Mouse (Mus musculus) limb, embryonic 15.5 days (tissue): ENCODE results near the gene Gna13. TPM values are rescaled to one million over a fixed set of nuclear protein-coding genes. Genes with fewer than 3 reads are reported as not detected.

Experiments used
- ATAC-seq: fragments of 200-750 bp; cut with Nextera tagmentation; 2 replicates; pipeline ENCODE4 v1.8.0; 2017; ENCODE audit warnings: low read depth, moderate TSS enrichment; ENCODE audit not compliant: insufficient number of reproducible peaks, low FRiP score, low TSS enrichment
- H3K27ac ChIP-seq: fragments of 300-500 bp; sonication (generic); 2 replicates; pipeline ENCODE4 v1.5.1; 2015; ENCODE audit warnings: moderate library complexity, mild to moderate bottlenecking, inconsistent platforms
- H3K27me3 ChIP-seq: fragments of 300-500 bp; sonication (generic); 2 replicates; pipeline ENCODE4 v1.6.1; 2015; ENCODE audit warnings: inconsistent platforms
- H3K36me3 ChIP-seq: fragments of 300-500 bp; sonication (generic); 2 replicates; pipeline ENCODE4 v1.6.1; 2015; ENCODE audit warnings: inconsistent platforms
- H3K4me1 ChIP-seq: fragments of 300-500 bp; sonication (generic); 2 replicates; pipeline ENCODE4 v1.6.1; 2015; ENCODE audit warnings: inconsistent platforms
- H3K4me2 ChIP-seq: fragments of 300-500 bp; sonication (generic); 2 replicates; pipeline ENCODE4 v1.6.1; 2015; ENCODE audit warnings: mild to moderate bottlenecking, inconsistent platforms
- H3K4me3 ChIP-seq: fragments of 300-500 bp; sonication (generic); 2 replicates; pipeline ENCODE4 v1.5.1; 2015; ENCODE audit warnings: mild to moderate bottlenecking, inconsistent platforms
- H3K9ac ChIP-seq: fragments of 300-500 bp; sonication (generic); 2 replicates; pipeline ENCODE4 v1.6.1; 2015; ENCODE audit warnings: inconsistent platforms
- H3K9me3 ChIP-seq: fragments of 300-500 bp; sonication (generic); 2 replicates; pipeline ENCODE4 v1.6.1; 2016; ENCODE audit warnings: inconsistent platforms
- WGBS: fragments of 180-500 bp; shearing (Covaris S2); methylation state at CpG from one replicate; pipeline ENCODE4 v1.1.7; 2015; 5-methylcytosine and 5-hydroxymethylcytosine counted together
- polyA plus RNA-seq: library from polyadenylated mRNA; unstranded; fragments of >200 nt; fragmentation: Nextera tagmentation; extraction: Ambion mirVana; gene quantifications from 2 replicates; pipeline ENCODE4 v1.2.1, GENCODE M21; 2015

Gna13 gene
- polyA plus RNA-seq, 1 experiment from 2014 or later = 23.7 TPM

DNA sequence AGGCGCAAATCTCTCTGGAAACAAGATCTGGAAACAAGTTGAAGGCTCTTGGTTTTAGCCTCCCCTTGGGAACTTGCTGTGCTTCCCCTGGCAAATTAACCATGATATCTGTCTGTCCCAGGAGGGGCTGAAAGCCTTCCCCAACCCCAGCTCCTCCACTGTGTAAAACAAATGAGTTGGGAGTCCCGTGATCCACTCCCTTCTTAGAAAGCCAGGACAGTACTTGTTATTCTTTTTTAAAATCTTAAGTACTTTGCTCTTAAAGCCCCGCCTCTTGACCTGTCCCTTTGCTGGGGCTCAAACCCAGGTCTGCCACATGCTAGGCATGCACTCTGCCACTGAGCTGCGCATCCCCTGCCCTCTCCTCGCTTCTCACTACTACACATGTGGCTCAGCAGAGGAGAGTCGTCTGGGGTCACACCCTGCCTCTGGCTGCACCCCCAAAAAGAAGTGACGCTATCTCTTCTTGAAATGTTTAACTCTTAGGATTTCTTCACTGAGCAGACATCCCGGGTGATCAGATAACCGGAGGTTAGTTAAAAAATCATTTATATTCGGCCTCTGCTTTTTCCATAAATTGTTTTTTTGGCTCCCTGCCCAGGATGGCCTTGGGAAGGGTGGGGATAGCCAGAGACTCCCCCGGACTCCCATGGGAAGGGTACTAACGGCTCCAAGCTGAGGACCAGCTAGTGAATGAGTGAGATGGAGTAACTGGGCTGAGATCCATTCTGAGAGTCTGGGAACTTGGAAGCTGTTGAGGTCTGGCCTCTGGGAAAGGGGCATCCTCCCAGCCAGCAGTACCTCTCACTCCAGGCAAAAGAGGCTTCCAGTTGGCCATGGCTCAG lies 9.0 kb upstream of the Gna13 start:
- Histone ChIP-seq H3K9me3 (no peaks in the 10 kb centered on the region), H3K27me3 (no peaks in the 10 kb centered on the region), H3K27ac (no peak overlapping the region), H3K36me3 (no peaks in the 10 kb centered on the region), H3K4me2 (no peak overlapping the region), H3K4me1 (peaks cover 8% of the 10 kb centered on the region; the same call in 1 of the 2 replicates), H3K9ac (no peak overlapping the region), H3K4me3 (no peak overlapping the region)
- no peak for ATAC-seq
- WGBS = 50% methylated on average over 12 of the region's 12 CpGs

DNA sequence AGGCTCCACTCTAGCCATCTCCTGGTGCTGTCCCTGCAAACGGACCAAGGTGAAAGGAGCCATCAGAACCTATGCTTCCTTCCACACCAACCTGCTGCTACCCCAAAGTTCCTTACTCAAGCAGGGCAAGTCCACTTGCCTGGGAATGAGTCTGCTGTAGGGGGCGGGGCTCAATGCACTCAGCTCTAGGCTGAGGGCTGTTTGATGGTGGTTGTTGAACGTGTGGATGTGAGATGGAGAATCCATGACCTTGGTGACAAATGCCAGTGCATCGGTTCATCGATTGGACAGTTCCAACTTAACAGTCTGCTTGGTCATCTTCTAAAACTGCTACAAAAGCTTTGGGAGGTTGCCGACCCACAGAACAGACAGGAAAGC lies 8.4 kb upstream of the Gna13 start:
- no peak for ATAC-seq
- peaks cover 8% of the 10 kb centered on the region; the same call in 1 of the 2 replicates for H3K4me1 ChIP-seq
- WGBS = 81% methylated on average over 6 of the region's 6 CpGs

DNA sequence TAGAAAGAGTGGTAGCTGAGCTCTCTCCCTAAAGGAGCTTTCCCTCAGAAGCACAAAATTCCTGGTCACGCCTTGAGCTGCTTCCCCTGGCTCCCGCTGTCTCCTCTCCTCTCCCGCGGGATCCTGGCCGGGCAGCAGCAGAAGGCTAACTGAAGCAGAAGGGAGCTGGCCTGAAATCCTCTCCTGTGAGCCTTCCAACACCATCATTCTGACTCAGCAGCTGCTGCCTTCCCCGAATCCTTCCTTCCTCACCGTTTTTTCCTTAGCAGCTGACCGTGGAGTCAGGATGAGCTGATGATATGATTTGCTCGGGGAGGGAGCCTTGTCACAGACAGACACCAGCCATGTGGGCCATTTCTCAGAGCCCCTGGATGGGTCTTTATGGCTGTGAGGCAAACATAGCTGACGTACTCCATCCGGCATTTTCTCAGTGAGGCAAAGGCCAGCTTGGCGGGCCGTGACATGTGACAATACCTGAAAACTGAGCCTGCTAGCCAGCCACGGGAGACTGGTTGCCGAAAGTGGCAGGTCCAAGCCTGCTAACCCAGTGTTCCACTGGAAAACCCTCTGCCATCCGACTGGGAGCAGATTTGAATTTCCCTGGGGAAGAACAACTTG lies 6.8 kb upstream of the Gna13 start:
- H3K36me3 ChIP-seq = no peaks in the 10 kb centered on the region
- H3K27ac ChIP-seq = no peak overlapping the region
- H3K4me1 ChIP-seq = peaks cover 8% of the 10 kb centered on the region; the same call in 1 of the 2 replicates
- 63% methylated on average over 16 of the region's 16 CpGs for WGBS
- H3K4me2 ChIP-seq = no peak overlapping the region
- no peaks in the 10 kb centered on the region for H3K9me3 ChIP-seq
- ATAC-seq = no peak
- H3K9ac ChIP-seq = no peak overlapping the region
- 0 out of 2 replicates have a peak, but pooled peaks cover 4% of the 10 kb centered on the region for H3K27me3 ChIP-seq
- no peak overlapping the region for H3K4me3 ChIP-seq

More for the DNA sequence above, 8.4 kb upstream of the Gna13 start:
- H3K36me3 ChIP-seq = no peaks in the 10 kb centered on the region
- H3K9me3 ChIP-seq = no peaks in the 10 kb centered on the region
- H3K27ac ChIP-seq = no peak overlapping the region
- H3K4me2 ChIP-seq = no peak overlapping the region
- H3K9ac ChIP-seq = no peak overlapping the region
- no peak overlapping the region for H3K4me3 ChIP-seq
- H3K27me3 ChIP-seq = no peaks in the 10 kb centered on the region

DNA sequence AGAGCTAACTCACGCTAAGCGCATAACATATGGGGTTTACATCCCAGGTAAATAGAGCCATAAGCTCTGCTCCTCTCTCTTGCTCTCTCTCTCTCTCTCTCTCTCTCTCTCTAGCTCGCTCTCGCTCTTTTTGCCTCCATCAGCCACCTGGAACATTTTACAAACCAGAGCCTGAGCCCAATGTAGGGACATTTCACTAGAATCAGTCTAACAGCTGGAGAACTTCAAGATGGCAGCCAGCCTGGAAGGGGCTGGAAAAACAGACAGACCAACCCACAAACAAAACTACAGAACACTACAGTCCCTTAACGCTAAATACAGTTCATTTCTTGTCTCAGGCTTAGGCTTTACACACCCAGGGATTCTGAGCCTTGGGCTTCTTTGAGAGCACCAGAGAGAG lies 5.5 kb upstream of the Gna13 start:
- Histone ChIP-seq H3K9ac (no peak overlapping the region), H3K36me3 (no peaks in the 10 kb centered on the region), H3K4me2 (no peak overlapping the region), H3K27ac (no peak overlapping the region), H3K9me3 (no peaks in the 10 kb centered on the region), H3K4me1 (peaks cover 17% of the 10 kb centered on the region), H3K27me3 (0 out of 2 replicates have a peak, but pooled peaks cover 4% of the 10 kb centered on the region), H3K4me3 (no peak overlapping the region)
- no peak for ATAC-seq
- WGBS = 72% methylated on average over 5 of the region's 5 CpGs

DNA sequence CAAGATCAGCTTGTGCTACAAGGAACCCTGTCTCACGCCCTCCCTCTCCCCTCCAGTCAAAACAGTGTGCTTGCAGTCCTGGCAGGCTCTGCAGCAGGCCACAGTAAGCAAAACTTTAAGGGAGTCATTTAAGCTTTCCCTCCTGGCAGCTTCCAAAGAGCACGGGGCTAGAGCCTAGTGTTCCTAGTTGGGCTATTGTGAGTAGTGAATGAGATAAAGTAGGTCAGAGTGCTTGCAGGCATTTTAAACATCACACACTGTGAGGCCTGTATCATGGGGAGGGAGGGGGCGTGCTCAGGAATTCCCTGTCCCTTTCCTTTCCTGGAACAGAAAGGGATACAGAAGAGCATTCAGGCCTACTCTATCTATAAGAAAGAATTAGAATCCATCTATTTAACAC lies 4.1 kb upstream of the Gna13 start:
- Histone ChIP-seq H3K27ac (no peak overlapping the region), H3K4me2 (no peak overlapping the region), H3K4me3 (no peak overlapping the region), H3K9me3 (no peaks in the 10 kb centered on the region), H3K4me1 (peaks cover 14% of the 10 kb centered on the region), H3K9ac (no peak overlapping the region), H3K36me3 (no peaks in the 10 kb centered on the region), H3K27me3 (0 out of 2 replicates have a peak, but pooled peaks cover 4% of the 10 kb centered on the region)
- whole genome bisulfite sequencing = 48% methylated on average over 3 of the region's 3 CpGs
- ATAC-seq = no peak

GRCm38 (mm10) chr11:109359043-109359752 lies 3.4 kb upstream of the Gna13 start:
- peaks cover 10% of the 10 kb centered on the region for H3K4me1 ChIP-seq
- no peak for ATAC-seq
- H3K36me3 ChIP-seq = no peaks in the 10 kb centered on the region
- H3K4me3 ChIP-seq = no peak overlapping the region
- WGBS = 55% methylated on average over 13 of the region's 13 CpGs
- no peak overlapping the region for H3K9ac ChIP-seq
- no peak overlapping the region for H3K4me2 ChIP-seq
- no peaks in the 10 kb centered on the region for H3K9me3 ChIP-seq
- H3K27ac ChIP-seq = no peak overlapping the region
- 0 out of 2 replicates have a peak, but pooled peaks cover 4% of the 10 kb centered on the region for H3K27me3 ChIP-seq

DNA sequence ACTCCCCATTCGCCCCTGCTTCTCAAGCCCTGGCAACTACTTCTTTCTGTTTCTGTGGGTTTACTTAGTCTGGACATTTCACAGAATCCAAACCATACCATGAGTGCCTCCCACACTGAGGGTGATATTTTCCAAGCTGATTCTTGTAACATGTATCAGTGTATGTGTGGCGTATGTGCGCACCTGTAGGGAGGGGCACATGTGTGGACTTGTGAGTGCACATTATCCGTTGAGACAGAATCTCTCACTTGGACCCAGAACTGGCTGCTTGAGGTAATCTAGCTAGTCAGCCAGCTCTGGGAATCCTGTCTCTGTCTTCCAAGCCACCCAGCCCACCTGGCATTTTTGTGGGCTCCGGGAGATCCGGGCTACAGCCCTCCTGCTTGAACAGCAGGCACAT lies 2.5 kb upstream of the Gna13 start:
- no peak overlapping the region for H3K9ac ChIP-seq
- peak overlapping the region; percentile 1; the same call in 1 of the 2 replicates for H3K4me3 ChIP-seq
- 0 out of 2 replicates have a peak, but pooled peaks cover 4% of the 10 kb centered on the region for H3K27me3 ChIP-seq
- peak overlapping the region; percentile 55 for H3K27ac ChIP-seq
- H3K4me2 ChIP-seq = 0 out of 2 replicates have a peak overlapping the region, but pooled peaks have one; percentile 15
- WGBS = 64% methylated on average over 6 of the region's 6 CpGs
- H3K36me3 ChIP-seq = no peaks in the 10 kb centered on the region
- H3K9me3 ChIP-seq = no peaks in the 10 kb centered on the region
- no peak for ATAC-seq
- H3K4me1 ChIP-seq = peaks cover 19% of the 10 kb centered on the region

DNA sequence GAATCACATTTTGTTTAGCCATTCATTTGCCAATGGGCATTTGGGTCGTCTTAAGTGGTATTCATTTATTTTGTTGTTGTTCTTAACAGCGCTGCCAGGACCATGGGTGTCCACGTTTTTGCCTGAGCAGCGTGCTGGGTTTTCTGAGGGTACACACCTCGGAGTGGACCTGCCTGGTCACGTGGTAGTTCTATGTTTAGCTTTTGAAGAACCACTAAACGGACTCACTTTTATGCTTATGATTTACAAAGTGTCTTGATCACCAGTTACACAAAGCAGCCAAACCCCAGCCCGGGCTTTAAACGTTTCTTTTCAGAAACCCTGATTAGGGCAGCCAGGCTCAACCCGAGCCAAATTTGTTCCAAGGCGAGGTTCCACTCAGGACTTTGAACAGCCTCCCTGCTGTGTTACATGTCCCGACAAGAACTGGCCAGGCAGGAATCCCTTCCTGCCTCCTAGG lies 2.0 kb upstream of the Gna13 start:
- Histone ChIP-seq H3K27me3 (0 out of 2 replicates have a peak, but pooled peaks cover 4% of the 10 kb centered on the region), H3K27ac (peak overlapping the region; percentile 55), H3K9ac (no peak overlapping the region), H3K4me2 (0 out of 2 replicates have a peak overlapping the region, but pooled peaks have one; percentile 15), H3K9me3 (no peaks in the 10 kb centered on the region), H3K4me1 (peaks cover 23% of the 10 kb centered on the region), H3K36me3 (peaks cover 1% of the 10 kb centered on the region), H3K4me3 (peak overlapping the region; percentile 1; the same call in 1 of the 2 replicates)
- no peak for ATAC-seq
- WGBS = 41% methylated on average over 12 of the region's 12 CpGs

DNA sequence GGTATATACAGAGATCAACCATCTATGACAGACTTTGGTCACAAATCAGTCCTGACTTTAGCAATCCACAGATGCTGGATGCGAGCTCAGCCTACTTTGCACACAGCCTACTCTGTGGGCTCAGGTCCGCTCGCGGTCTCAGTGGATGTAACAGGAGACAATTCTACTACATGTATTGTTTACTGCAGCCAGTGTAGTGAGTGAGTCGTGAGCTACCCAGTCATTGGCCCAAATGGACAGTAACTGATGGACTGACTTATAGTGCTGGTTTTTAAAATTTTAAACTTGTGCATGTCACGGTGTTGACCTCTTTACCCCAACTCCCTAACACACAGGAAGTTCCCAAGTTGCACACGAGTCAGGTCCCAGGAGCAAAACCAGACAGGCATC lies 1.4 kb upstream of the Gna13 start:
- H3K9ac ChIP-seq = no peak overlapping the region
- H3K36me3 ChIP-seq = peaks cover 7% of the 10 kb centered on the region
- H3K4me1 ChIP-seq = peaks cover 23% of the 10 kb centered on the region
- no peaks in the 10 kb centered on the region for H3K9me3 ChIP-seq
- no peak overlapping the region for H3K4me2 ChIP-seq
- 0 out of 2 replicates have a peak, but pooled peaks cover 4% of the 10 kb centered on the region for H3K27me3 ChIP-seq
- peak overlapping the region; percentile 91; the same call in 1 of the 2 replicates for H3K4me3 ChIP-seq
- H3K27ac ChIP-seq = peak overlapping the region; percentile 87
- 71% methylated on average over 7 of the region's 7 CpGs for WGBS
- no peak for ATAC-seq

DNA sequence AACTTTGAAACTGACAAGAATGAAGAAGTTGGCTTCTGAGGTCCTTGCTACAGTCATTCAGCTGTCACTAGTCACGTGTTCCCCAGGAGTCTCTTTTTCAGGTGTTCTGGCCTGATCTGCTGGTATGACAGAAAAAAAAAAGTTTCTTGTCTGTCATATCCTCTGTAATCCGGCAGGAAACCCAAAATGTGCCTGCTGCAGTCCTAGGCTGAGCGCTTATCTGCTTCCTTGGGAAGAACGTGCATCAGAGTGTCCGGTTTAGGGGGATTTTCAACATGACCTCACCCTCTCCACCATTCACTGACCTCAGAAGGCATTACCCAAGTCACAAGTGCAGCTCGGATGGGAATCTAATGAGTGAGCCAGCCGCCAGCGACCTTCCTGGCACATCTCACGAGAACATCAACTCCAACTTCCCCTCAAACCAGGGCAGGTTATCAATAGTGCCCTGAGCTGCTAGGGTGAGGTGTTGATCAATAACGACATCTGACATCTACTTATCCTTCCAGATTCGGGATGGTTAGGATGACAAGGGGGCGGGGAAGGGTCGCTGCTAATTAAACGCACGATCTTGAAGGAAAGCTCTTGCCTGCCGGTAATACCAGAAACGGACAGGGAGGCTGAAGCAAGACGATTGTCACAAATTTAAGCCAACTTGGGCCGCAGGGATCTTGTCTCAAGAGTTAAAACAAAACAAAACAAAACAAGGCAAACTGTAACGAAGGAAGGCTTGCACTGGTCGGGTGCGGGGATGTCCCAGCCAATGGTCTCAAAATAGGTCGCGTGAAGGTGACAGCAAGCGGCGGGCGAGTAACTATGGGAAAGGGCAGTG lies 784 bp upstream of the Gna13 start:
- Histone ChIP-seq H3K4me1 (peaks cover 27% of the 10 kb centered on the region), H3K36me3 (peaks cover 12% of the 10 kb centered on the region), H3K4me3 (peak overlapping the region; percentile 91), H3K4me2 (peak overlapping the region; percentile 72), H3K27me3 (0 out of 2 replicates have a peak, but pooled peaks cover 4% of the 10 kb centered on the region), H3K27ac (peak overlapping the region; percentile 87), H3K9me3 (no peaks in the 10 kb centered on the region), H3K9ac (peak overlapping the region; percentile 66)
- 6% methylated on average over 27 of the region's 27 CpGs for WGBS
- ATAC-seq = no peak
